Mouse (Mus musculus) E14TG2a.4 (cell line): Measurements from ENCODE around the gene Celf2.

Source experiments
- H3K27me3 ChIP-seq: 2 replicates; pipeline ENCODE4 v1.6.1; 2014; ENCODE audit warnings: low read length, control low read depth; ENCODE audit not compliant: insufficient read depth
- H3K36me3 ChIP-seq: 2 replicates; pipeline ENCODE4 v1.6.1; 2014; ENCODE audit warnings: low read length, control low read depth; ENCODE audit not compliant: insufficient read depth
- H3K4me1 ChIP-seq: replicated peaks from 2 replicates; pipeline ENCODE4 v1.6.1; 2014; ENCODE audit warnings: low read depth, low read length, control low read depth
- H3K4me3 ChIP-seq: replicated peaks from 2 replicates; pipeline ENCODE4 v1.5.1; 2014; ENCODE audit warnings: mild to moderate bottlenecking, low read length
- H3K9me3 ChIP-seq: 2 replicates; pipeline ENCODE4 v1.6.1; 2014; ENCODE audit warnings: low read length, control low read depth
- CTCF ChIP-seq: conservative IDR thresholded peaks from 2 replicates; pipeline ENCODE4 v1.5.1; 2014; ENCODE audit warnings: low read length
- NANOG ChIP-seq: IDR thresholded peaks from 2 replicates; pipeline ENCODE4 v1.6.1; 2014; ENCODE audit warnings: borderline replicate concordance, low read length, mixed read lengths
- POU5F1 ChIP-seq: IDR thresholded peaks from 2 replicates; pipeline ENCODE4 v1.6.1; 2014; ENCODE audit warnings: low read length, borderline replicate concordance

Celf2 gene

GRCm38 (mm10) chr2:6704804-6705203 lies 804.6 kb downstream of the Celf2 start:
- Histone ChIP-seq H3K27me3 (no peaks in the 10 kb centered on the region), H3K4me3 (no peak overlapping the region), H3K36me3 (no peaks in the 10 kb centered on the region), H3K4me1 (no peaks in the 10 kb centered on the region), H3K9me3 (no peaks in the 10 kb centered on the region)
- TF ChIP-seq POU5F1, result no peak
- no peak for TF ChIP-seq CTCF
- TF ChIP-seq NANOG, result no peak

- no peaks in the 10 kb centered on the region for H3K36me3 ChIP-seq
- H3K4me3 ChIP-seq, result no peak overlapping the region
- H3K27me3 ChIP-seq, result no peaks in the 10 kb centered on the region
- TF ChIP-seq POU5F1 (no peak), CTCF (no peak), NANOG (no peak)
- no peaks in the 10 kb centered on the region for H3K9me3 ChIP-seq
- H3K4me1 ChIP-seq, result no peaks in the 10 kb centered on the region
Observed at GRCm38 (mm10) chr2:6704342-6704741, 805.0 kb downstream of the Celf2 start.

GRCm38 (mm10) chr2:6696326-6696725 lies 813.0 kb downstream of the Celf2 start:
- no peaks in the 10 kb centered on the region for H3K27me3 ChIP-seq
- H3K9me3 ChIP-seq, result no peaks in the 10 kb centered on the region
- H3K4me3 ChIP-seq, result no peak overlapping the region
- TF ChIP-seq POU5F1 (no peak), CTCF (no peak), NANOG (no peak)
- H3K4me1 ChIP-seq, result no peaks in the 10 kb centered on the region
- no peaks in the 10 kb centered on the region for H3K36me3 ChIP-seq

- no peaks in the 10 kb centered on the region for H3K27me3 ChIP-seq
- no peaks in the 10 kb centered on the region for H3K9me3 ChIP-seq
- H3K36me3 ChIP-seq, result no peaks in the 10 kb centered on the region
- H3K4me3 ChIP-seq, result no peak overlapping the region
- no peaks in the 10 kb centered on the region for H3K4me1 ChIP-seq
- TF ChIP-seq NANOG (no peak), CTCF (no peak), POU5F1 (no peak)
Observed at GRCm38 (mm10) chr2:6695353-6695951, 813.9 kb downstream of the Celf2 start.

GRCm38 (mm10) chr2:6689689-6690088 lies 819.7 kb downstream of the Celf2 start:
- no peaks in the 10 kb centered on the region for H3K36me3 ChIP-seq
- H3K4me1 ChIP-seq, result no peaks in the 10 kb centered on the region
- TF ChIP-seq NANOG (no peak), CTCF (no peak), POU5F1 (no peak)
- no peaks in the 10 kb centered on the region for H3K9me3 ChIP-seq
- H3K4me3 ChIP-seq, result no peak overlapping the region
- H3K27me3 ChIP-seq, result no peaks in the 10 kb centered on the region

- Histone ChIP-seq H3K4me3 (no peak overlapping the region), H3K4me1 (no peaks in the 10 kb centered on the region), H3K36me3 (no peaks in the 10 kb centered on the region), H3K27me3 (no peaks in the 10 kb centered on the region), H3K9me3 (no peaks in the 10 kb centered on the region)
- TF ChIP-seq POU5F1 (no peak), NANOG (no peak), CTCF (no peak)
Observed at GRCm38 (mm10) chr2:6678231-6678630, 831.1 kb downstream of the Celf2 start.

- no peaks in the 10 kb centered on the region for H3K27me3 ChIP-seq
- H3K9me3 ChIP-seq, result no peaks in the 10 kb centered on the region
- no peaks in the 10 kb centered on the region for H3K36me3 ChIP-seq
- TF ChIP-seq CTCF (no peak), NANOG (no peak), POU5F1 (no peak)
- H3K4me3 ChIP-seq, result no peak overlapping the region
- no peaks in the 10 kb centered on the region for H3K4me1 ChIP-seq
Observed at GRCm38 (mm10) chr2:6677457-6677856, 831.9 kb downstream of the Celf2 start.

- no peaks in the 10 kb centered on the region for H3K36me3 ChIP-seq
- H3K4me3 ChIP-seq, result no peak overlapping the region
Observed at GRCm38 (mm10) chr2:6674401-6674800, 835.0 kb downstream of the Celf2 start.

GRCm38 (mm10) chr2:6673418-6673817 lies 835.9 kb downstream of the Celf2 start:
- TF ChIP-seq NANOG, result no peak
- no peak for TF ChIP-seq POU5F1
- TF ChIP-seq CTCF, result no peak
- H3K4me1 ChIP-seq, result no peaks in the 10 kb centered on the region
- no peaks in the 10 kb centered on the region for H3K9me3 ChIP-seq
- no peak overlapping the region for H3K4me3 ChIP-seq
- H3K36me3 ChIP-seq, result no peaks in the 10 kb centered on the region
- no peaks in the 10 kb centered on the region for H3K27me3 ChIP-seq

More at GRCm38 (mm10) chr2:6674401-6674800, 835.0 kb downstream of the Celf2 start:
- no peaks in the 10 kb centered on the region for H3K9me3 ChIP-seq
- no peaks in the 10 kb centered on the region for H3K27me3 ChIP-seq
- no peaks in the 10 kb centered on the region for H3K4me1 ChIP-seq
- TF ChIP-seq CTCF (no peak), NANOG (no peak), POU5F1 (no peak)
